Mouse (Mus musculus): ENCODE data around the gene Krt33a. TPM values are rescaled to one million over a fixed set of nuclear protein-coding genes. Genes with fewer than 3 reads are reported as not detected.

The Krt33a gene
- not detected for total RNA-seq (2023)

DNA sequence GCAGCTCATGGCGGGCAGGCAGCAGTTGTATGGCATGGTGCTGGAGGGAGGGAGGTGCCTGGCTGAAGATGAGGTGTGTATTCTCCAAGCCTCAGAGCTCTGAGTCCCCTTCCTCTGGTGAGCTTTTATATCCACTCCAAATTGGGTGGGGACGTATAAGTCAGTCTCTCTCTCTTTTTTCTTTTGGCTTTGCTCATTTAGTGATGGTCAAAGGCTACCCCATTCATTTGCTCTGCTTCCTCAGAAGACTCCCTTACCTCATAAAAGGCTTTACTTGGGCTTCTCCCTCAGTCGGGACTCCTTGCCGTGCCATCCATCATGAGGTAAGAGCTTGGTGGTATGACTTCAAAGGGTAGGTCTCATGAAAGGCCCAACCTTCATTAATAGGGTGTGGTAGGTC, at the start of gene Krt33a:
Krt33a (minus strand) TSS at position 101 of the 400 bp plus-strand sequence.

GRCm38 (mm10) chr11:100050451-100050850, 34.4 kb upstream of the Krt33a start, which contains the start of gene Krt31:
TSS of gene Krt31 (minus strand) at chr11:100050551.

GRCm38 (mm10) chr11:100041454-100041853, 25.4 kb upstream of the Krt33a start, which contains the start of gene Krt34:
TSS of gene Krt34 (minus strand) at chr11:100041554.

DNA sequence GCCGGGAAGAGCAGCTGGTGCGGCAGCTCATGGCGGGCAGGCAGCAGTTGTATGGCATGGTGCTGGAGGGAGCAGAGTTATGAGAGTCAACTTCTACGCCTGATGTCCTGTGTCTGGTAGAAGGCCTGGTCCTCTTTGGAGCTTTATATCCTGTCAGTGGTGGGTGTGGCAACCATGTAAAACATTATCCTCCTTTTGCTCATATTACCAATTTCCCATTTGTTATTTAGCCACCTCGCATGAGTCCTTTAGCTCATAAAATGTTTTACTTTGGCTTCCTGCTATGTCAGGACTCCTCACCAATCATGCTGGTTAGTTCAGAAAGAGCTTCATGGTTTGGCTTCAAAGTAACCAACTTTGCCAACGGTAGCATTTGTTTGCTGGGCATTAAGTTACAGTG, 13.8 kb upstream of the Krt33a start, which contains the start of gene Krt33b:
Krt33b (minus strand) TSS at position 101 of the 400 bp plus-strand sequence.

GRCm38 (mm10) chr11:99993620-99994383, 22.2 kb downstream of the Krt33a start, which contains the start of gene Krtap17-1:
TSS of gene Krtap17-1 (minus strand) at chr11:99993994.

DNA sequence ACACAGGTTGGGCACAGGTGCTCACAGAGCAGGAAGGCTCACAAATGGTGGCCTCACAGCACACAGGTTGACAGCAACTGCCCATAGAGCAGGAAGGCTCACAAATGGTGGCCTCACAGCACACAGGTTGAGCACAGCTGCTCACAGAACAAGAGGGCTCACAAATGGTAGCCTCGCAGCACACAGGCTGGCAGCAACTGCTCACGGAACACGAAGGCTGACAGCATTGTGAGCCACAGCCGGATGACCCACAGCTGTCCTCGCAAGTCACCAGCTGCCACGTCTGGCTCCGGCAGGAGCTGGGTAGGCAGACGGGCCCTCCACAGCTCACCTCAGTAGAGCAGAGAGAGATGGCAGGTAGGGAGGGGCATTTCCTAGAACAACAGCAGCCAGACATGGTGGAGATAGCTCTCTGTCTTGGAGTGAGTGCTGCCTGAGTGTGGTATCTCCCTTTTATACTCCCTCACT, 29.8 kb downstream of the Krt33a start, which contains the start of gene Krtap16-1:
Krtap16-1 (minus strand) TSS at position 418 of the 468 bp plus-strand sequence.

DNA sequence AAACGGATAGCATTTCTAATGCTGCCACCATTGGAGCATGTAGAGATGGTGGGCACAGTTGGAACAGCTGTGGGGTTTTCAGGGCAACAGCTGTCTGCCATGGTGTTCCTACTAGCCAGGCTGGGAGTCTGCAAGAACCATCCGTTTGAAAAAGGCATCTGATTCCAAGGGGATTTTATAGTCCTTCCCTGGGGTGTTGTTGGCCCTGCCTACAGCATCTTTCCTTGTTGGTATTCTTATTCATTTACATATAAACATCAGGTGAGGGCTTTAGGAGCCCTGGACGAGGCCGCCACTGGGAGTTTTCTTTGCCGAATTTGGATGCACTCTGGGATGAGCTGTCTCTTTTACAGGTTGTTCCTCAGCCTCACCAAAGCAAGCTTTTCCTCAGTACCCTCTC, 37.1 kb downstream of the Krt33a start, which contains the start of gene Krtap29-1:
Krtap29-1 (minus strand) TSS at position 101 of the 400 bp plus-strand sequence.

Other genes with a start within 250 kb of the Krt33a start
- gene Gm11595, start 243.3 kb downstream of the Krt33a start, total RNA-seq (2023), result not detected
- not detected for gene Krtap4-8, start 235.5 kb downstream of the Krt33a start, total RNA-seq (2023)
- gene Krtap4-9, start 231.0 kb downstream of the Krt33a start, total RNA-seq (2023), result not detected
- gene Gm11596, start 222.7 kb downstream of the Krt33a start, total RNA-seq (2023), result not detected
- not detected for gene Gm11569, start 217.3 kb downstream of the Krt33a start, total RNA-seq (2023)
- not detected for gene Gm11554, start 211.8 kb downstream of the Krt33a start, total RNA-seq (2023)
- not detected for gene Krtap4-13, start 206.3 kb downstream of the Krt33a start, total RNA-seq (2023)
- not detected for gene Gm11564, start 200.5 kb downstream of the Krt33a start, total RNA-seq (2023)
- not detected for gene 2300003K06Rik, start 178.1 kb downstream of the Krt33a start, total RNA-seq (2023)
- not detected for gene Krtap4-16, start 164.6 kb downstream of the Krt33a start, total RNA-seq (2023)
- gene Gm11568, start 158.3 kb downstream of the Krt33a start, total RNA-seq (2023), result not detected
- not detected for gene Gm11559, start 151.7 kb downstream of the Krt33a start, total RNA-seq (2023)
- gene Krtap9-1, start 142.8 kb downstream of the Krt33a start, total RNA-seq (2023), result not detected
- not detected for gene Gm11567, start 137.0 kb downstream of the Krt33a start, total RNA-seq (2023)
- not detected for gene Krtap31-1, start 108.3 kb downstream of the Krt33a start, total RNA-seq (2023)
- not detected for gene Gm11565, start 101.5 kb downstream of the Krt33a start, total RNA-seq (2023)
- gene Krtap31-2, start 79.9 kb downstream of the Krt33a start, total RNA-seq (2023), result not detected
- gene Krtap9-5, start 67.7 kb downstream of the Krt33a start, total RNA-seq (2023), result not detected
- gene Krtap29-1, start 37.2 kb downstream of the Krt33a start, total RNA-seq (2023), result not detected
- not detected for gene Krtap16-1, start 29.6 kb downstream of the Krt33a start, total RNA-seq (2023)
- gene Krtap17-1, start 22.2 kb downstream of the Krt33a start, total RNA-seq (2023), result not detected
- not detected for gene Krt33b, start 13.7 kb upstream of the Krt33a start, total RNA-seq (2023)
- not detected for gene Krt34, start 25.3 kb upstream of the Krt33a start, total RNA-seq (2023)
- gene Krt31, start 34.3 kb upstream of the Krt33a start, total RNA-seq (2023), result not detected
- not detected for gene Krt32, start 72.0 kb upstream of the Krt33a start, total RNA-seq (2023)
- not detected for gene Krt35, start 80.0 kb upstream of the Krt33a start, total RNA-seq (2023)
- not detected for gene Krt36, start 89.4 kb upstream of the Krt33a start, total RNA-seq (2023)
- gene Krt13, start 105.4 kb upstream of the Krt33a start, total RNA-seq (2023), result not detected
- not detected for gene Krt15, start 119.7 kb upstream of the Krt33a start, total RNA-seq (2023)
- 4.8 TPM for gene Krt19, start 132.5 kb upstream of the Krt33a start, total RNA-seq (2023)
- not detected for gene Krt9, start 177.0 kb upstream of the Krt33a start, total RNA-seq (2023)
- not detected for gene Krt14, start 191.3 kb upstream of the Krt33a start, total RNA-seq (2023)
- gene Krt16, start 232.7 kb upstream of the Krt33a start, total RNA-seq (2023), result not detected
- not detected for gene Krt17, start 244.8 kb upstream of the Krt33a start, total RNA-seq (2023)

All from CD4-positive naive resting alpha-beta T cell, adult 57 days (primary cell).